Mouse (Mus musculus): ENCODE measurements around the gene Ly86.

The Ly86 gene

GRCm38 (mm10) chr13:37344909-37345772 lies at the start of gene Ly86:
Ly86 (plus strand) TSS chr13:37345208.
- DNase-seq (ENCODE audit: low spot score): no peak

- no peak for DNase-seq (ENCODE audit: low spot score)
These were observed 47.1 kb upstream of the Ly86 start for GRCm38 (mm10) chr13:37297886-37298285.

- DNase-seq (ENCODE audit: low spot score): no peak
These were observed 46.2 kb upstream of the Ly86 start for GRCm38 (mm10) chr13:37298856-37299255.

GRCm38 (mm10) chr13:37302877-37303276 lies 42.1 kb upstream of the Ly86 start:
- no peak for DNase-seq (ENCODE audit: low spot score)

GRCm38 (mm10) chr13:37308006-37308405 lies 37.0 kb upstream of the Ly86 start:
- DNase-seq (ENCODE audit: low spot score): no peak

- no peak for DNase-seq (ENCODE audit: low spot score)
These were observed 35.7 kb upstream of the Ly86 start for GRCm38 (mm10) chr13:37309296-37309695.

- DNase-seq (ENCODE audit: low spot score): no peak
These were observed 34.7 kb upstream of the Ly86 start for GRCm38 (mm10) chr13:37310331-37310730.

- no peak for DNase-seq (ENCODE audit: low spot score)
These were observed 33.3 kb upstream of the Ly86 start for GRCm38 (mm10) chr13:37311555-37312221.

- DNase-seq (ENCODE audit: low spot score): peak; percentile 96
These were observed 32.6 kb upstream of the Ly86 start for GRCm38 (mm10) chr13:37312222-37312928.

- DNase-seq (ENCODE audit: low spot score): no peak
These were observed 32.1 kb upstream of the Ly86 start for GRCm38 (mm10) chr13:37312951-37313350.

- peak; percentile 61 for DNase-seq (ENCODE audit: low spot score)
These were observed 19.5 kb upstream of the Ly86 start for GRCm38 (mm10) chr13:37325504-37325903.

GRCm38 (mm10) chr13:37329747-37330146 lies 15.3 kb upstream of the Ly86 start:
- DNase-seq (ENCODE audit: low spot score): no peak

GRCm38 (mm10) chr13:37330971-37331370 lies 14.0 kb upstream of the Ly86 start:
- no peak for DNase-seq (ENCODE audit: low spot score)

GRCm38 (mm10) chr13:37332779-37333543 lies 12.0 kb upstream of the Ly86 start:
- no peak for DNase-seq (ENCODE audit: low spot score)

- no peak for DNase-seq (ENCODE audit: low spot score)
These were observed 11.5 kb upstream of the Ly86 start for GRCm38 (mm10) chr13:37333544-37333870.

GRCm38 (mm10) chr13:37337269-37337668 lies 7.7 kb upstream of the Ly86 start:
- DNase-seq (ENCODE audit: low spot score): no peak

- DNase-seq (ENCODE audit: low spot score): no peak
These were observed 7.1 kb upstream of the Ly86 start for GRCm38 (mm10) chr13:37337871-37338270.

GRCm38 (mm10) chr13:37342804-37343203 lies 2.2 kb upstream of the Ly86 start:
- DNase-seq (ENCODE audit: low spot score): no peak

GRCm38 (mm10) chr13:37345823-37346222 lies 815 bp downstream of the Ly86 start:
- no peak for DNase-seq (ENCODE audit: low spot score)

GRCm38 (mm10) chr13:37347871-37348595 lies 3.0 kb downstream of the Ly86 start:
- no peak for DNase-seq (ENCODE audit: low spot score)

GRCm38 (mm10) chr13:37349051-37349450 lies 4.0 kb downstream of the Ly86 start:
- DNase-seq (ENCODE audit: low spot score): no peak
